Mouse (Mus musculus) gastrocnemius, adult 8-10 months (tissue): ENCODE data around the gene Adamtsl5. TPM values are rescaled to one million over a fixed set of nuclear protein-coding genes. Genes with fewer than 3 reads are reported as not detected.

Source experiments
- DNase-seq, 2 experiments: peaks; one replicate each; pipeline ENCODE4 v3.0.0; 2022; ENCODE audit warnings: low spot score in 2 of 2
- total RNA-seq, 4 experiments: library from RNA; stranded (reverse); gene quantifications; 2 replicates each; pipeline ENCODE4 v1.2.4; 2022

Adamtsl5 gene
- total RNA-seq, 4 experiments from 2014 or later = 22.6 to 30.4 (median 26.9) TPM

DNA sequence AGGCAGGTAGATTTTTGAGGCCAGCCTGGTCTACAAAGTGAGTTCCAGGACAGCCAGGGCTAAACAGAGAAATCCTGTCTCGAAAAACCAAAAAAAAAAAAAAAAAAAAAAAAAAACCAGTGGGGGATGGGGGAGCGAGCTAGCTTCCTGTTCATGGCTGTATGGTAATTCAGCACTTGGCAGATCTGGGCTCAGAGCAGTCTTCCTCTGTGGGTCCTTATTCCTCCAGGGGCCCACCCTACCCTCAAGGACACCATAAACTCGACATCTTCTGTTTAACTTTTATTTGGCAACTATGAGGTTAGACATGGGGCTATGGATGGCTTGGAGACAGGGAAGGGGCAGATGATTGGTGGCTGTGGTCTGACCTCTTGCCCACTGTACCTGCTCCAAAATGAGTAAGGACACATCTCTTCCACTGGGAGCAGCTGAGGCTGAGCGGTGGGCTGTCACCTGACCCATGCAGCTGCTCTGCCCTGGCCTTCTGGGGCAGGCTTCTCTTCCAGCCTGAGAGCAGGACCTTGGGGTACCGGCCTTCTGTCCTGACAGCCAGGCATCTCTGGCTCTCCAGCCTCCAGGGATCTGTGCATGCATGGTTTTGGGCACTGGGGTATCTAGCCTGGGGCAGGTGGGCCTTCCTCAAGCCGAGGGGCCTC is 27.1 kb downstream of the Adamtsl5 start:
- DNase-seq = no peak

DNA sequence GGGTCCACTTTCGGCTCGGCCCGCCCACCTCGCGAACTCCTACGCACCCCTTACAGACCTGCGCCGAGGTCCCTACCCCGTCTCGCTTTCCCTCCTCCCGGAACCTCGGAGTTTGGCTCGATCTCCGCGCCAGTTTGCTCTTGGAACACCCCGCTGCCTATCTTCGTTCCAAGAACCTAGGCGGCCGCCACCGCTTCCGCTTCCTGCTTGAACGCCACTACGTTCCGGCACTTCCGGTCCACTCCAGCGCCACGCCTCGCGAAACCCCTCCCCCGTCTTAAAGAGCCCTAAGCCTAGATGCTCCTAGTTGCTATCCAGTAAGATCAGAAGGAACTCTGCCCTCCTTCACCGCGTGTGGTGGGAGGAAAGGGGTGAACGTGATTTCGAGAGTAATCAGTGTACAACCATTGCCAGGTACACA is 27.9 kb downstream of the Adamtsl5 start, which contains the start of gene 2310011J03Rik:
2310011J03Rik (minus strand) TSS at position 198 of the 421 bp plus-strand sequence.
- DNase-seq = peak; percentile 90

DNA sequence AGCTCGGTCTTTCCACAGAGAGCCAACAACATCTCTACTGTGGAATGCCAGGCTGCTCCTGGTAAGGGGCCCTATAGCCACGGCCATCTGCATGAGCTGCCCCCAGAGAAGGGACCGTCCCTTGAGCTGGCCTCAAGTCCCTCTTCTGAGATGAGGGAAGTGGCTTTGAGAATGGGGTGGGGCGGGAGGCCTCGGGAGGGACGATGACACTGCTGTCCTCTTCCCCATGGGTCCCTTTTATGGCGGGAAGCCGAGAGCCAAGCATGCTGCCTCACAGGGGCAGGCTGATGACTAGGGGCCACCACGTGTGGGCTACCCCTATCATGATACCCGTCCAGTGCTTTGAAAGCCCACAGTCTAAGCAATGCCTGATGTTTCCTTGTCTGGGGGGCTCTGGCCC is 31.2 kb downstream of the Adamtsl5 start:
- DNase-seq = no peak

DNA sequence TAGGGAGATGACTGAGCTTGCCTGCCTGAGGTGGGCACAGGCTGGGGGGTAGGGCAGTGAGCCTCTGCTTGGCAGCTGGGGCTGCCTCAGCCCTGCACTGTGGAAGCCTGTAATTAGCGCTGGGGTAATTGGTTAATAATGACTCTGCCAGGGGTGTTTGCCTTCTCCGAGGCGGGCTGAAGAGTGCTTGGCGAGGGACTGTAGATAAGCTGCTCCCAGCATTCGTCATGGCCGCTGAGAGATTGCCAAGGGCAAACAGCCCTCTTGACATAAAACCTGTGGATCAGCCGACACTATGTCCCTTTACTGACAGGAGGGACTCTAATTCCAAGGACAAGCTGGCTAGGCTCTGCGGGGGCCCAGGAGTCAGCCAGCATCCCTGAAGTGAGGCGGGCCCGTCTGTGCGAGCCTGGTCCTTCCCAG is 31.8 kb downstream of the Adamtsl5 start:
- no peak for DNase-seq

DNA sequence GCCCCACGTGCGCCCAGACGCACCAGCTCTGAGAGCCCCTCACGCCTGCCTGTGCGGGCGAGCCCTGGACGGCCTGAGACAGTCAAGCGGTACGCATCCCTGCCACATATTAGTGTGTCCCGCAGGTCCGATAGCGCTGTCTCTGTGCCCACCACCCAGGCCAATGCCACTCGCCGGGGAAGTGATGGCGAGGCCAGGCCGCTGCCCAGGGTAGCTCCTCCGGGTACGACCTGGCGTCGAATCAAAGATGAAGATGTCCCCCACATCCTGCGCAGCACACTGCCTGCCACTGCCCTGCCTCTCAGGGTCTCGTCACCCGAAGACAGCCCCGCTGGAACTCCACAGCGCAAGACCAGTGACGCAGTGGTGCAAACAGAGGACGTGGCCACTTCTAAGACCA is 32.9 kb downstream of the Adamtsl5 start:
- DNase-seq = no peak

DNA sequence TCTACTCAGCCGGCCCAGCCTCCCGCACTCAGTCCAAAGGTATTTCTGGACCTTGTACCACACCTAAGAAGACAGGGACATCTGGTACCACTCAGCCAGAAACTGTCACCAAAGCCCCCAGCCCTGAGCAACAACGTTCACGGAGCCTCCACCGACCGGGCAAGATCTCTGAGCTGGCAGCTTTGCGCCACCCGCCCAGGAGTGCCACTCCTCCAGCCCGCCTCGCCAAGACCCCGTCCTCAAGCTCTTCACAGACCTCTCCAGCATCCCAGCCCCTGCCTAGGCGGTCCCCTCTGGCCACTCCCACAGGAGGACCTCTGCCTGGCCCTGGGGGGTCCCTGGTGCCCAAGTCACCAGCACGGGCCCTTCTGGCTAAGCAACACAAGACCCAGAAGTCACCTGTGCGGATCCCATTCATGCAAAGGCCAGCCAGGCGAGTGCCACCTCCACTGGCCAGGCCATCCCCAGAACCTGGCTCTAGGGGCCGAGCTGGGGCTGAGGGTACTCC is 33.7 kb downstream of the Adamtsl5 start:
- no peak for DNase-seq

DNA sequence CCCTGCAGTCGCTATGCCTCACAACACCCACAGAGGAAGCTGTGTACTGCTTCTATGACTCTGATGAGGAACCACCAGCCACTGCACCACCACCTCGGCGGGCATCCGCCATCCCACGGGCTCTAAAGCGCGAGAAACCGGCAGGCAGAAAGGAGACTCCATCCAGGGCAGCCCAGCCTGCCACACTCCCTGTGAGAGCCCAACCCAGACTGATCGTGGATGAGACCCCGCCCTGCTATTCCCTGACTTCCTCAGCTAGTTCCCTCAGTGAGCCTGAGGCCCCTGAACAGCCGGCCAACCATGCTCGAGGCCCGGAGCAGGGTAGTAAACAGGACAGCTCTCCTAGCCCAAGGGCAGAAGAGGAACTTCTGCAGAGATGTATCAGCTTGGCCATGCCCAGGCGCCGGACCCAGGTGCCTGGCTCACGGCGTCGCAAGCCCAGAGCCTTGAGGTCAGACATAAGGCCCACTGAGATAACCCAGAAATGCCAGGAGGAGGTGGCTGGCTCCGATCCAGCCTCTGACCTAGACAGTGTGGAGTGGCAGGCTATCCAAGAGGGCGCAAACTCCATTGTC is 34.5 kb downstream of the Adamtsl5 start:
- no peak for DNase-seq

DNA sequence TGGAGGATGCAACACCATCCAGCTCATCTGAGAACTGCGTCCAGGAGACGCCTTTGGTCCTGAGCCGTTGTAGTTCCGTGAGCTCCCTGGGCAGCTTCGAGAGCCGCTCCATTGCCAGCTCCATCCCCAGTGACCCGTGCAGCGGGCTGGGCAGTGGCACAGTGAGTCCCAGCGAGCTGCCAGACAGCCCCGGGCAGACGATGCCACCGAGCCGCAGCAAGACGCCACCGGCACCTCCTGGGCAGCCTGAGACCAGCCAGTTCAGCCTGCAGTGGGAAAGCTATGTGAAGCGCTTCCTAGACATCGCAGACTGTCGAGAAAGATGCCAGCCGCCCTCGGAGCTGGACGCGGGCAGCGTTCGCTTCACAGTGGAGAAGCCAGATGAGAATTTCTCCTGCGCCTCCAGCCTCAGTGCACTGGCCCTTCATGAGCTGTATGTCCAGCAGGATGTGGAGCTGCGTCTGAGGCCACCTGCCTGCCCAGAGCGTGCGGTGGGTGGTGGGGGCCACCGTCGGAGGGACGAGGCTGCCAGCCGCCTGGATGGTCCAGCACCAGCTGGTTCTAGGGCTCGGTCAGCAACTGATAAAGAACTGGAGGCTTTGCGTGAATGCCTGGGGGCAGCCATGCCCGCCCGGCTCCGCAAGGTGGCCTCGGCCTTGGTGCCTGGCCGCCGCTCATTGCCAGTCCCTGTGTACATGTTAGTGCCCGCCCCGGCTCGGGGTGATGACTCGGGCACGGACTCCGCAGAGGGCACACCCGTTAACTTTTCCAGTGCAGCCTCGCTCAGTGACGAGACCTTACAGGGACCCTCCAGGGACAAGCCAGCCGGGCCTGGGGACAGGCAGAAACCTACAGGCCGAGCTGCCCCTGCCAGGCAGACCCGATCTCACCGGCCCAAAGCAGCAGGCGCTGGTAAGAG is 35.4 kb downstream of the Adamtsl5 start:
- DNase-seq = no peak

DNA sequence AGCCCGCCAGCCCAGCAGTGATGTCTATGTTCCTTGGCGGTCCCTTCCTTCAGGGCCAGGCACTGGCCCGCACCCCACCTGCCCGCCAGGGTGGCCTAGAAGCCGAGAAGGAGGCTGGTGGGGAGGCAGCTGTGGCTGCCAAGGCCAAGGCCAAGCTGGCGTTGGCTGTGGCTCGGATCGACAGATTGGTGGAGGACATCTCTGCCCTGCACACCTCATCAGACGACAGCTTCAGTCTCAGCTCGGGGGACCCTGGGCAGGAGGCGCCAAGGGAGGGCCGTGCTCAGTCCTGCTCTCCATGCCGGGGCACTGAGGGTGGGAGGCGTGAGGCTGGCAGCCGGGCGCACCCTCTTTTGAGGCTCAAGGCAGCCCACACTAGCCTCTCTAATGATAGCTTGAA is 36.7 kb downstream of the Adamtsl5 start:
- DNase-seq = no peak

DNA sequence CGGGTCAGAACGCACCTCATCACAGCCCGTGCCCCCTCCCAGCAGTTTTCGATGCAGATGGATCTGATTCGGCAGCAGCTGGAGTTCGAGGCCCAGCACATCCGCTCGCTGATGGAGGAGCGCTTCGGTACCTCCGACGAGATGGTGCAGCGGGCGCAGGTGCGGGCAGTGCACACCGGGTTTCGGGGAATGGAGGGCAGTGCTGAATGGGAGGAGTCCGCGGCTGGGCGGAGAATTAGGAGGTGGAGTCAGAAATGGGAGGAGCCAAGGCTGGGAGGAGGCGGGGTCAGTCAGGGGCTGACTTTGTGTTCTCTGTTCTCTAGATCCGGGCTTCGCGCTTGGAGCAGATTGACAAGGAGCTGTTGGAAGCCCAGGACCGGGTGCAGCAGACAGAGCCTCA is 43.4 kb downstream of the Adamtsl5 start:
- no peak for DNase-seq

DNA sequence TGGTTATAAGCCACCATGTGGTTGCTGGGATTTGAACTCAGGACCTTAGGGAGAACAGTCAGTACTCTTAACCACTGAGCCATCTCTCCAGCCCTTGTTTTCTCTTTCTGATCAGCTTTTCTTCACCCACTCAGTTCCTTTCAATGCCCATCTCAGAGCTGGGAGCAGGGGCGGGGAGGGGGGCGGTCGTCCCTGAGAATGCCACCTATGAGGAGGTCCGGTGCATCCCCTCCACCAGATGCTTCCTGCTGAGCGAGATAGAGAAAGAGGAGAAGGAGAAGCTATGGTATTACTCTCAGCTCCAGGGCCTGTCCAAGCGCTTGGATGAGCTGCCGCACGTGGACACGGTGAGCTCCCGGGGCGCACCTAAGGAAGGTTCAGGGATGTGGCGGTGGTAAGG is 43.8 kb downstream of the Adamtsl5 start:
- no peak for DNase-seq

DNA sequence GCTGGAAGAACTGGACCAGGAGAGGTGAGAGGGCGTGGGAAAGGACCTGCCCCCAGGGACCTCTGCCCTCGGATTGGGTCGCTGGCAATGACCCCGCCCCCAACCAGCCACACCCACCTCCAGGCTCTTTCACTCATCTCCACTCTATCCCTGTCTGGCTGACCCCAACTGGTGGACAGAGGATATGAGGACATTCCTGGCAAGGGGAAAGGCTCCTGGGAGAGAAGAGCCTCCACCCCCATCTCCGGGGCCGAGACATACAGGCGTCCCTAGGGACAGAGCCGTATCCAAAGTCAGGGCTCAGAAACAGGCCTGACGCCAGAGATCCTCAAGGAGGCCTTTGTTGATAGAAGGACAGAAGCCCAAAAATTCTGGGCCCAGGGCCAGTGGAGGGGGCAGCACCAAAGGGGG is 45.7 kb downstream of the Adamtsl5 start:
- peak; percentile 84 to 86 for DNase-seq

DNA sequence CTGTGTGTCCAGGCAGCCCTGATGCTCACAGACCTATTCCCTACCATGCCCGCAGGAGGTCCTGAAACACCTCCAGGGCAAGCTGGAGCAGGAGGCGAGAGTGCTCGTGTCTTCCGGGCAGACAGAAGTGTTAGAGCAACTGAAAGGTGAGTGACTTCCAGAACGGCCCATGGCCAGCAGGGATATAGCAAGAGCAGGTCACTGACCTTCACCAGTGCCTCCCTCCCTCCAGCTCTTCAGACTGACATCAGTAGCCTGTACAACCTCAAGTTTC is 46.2 kb downstream of the Adamtsl5 start:
- DNase-seq = no peak

DNA sequence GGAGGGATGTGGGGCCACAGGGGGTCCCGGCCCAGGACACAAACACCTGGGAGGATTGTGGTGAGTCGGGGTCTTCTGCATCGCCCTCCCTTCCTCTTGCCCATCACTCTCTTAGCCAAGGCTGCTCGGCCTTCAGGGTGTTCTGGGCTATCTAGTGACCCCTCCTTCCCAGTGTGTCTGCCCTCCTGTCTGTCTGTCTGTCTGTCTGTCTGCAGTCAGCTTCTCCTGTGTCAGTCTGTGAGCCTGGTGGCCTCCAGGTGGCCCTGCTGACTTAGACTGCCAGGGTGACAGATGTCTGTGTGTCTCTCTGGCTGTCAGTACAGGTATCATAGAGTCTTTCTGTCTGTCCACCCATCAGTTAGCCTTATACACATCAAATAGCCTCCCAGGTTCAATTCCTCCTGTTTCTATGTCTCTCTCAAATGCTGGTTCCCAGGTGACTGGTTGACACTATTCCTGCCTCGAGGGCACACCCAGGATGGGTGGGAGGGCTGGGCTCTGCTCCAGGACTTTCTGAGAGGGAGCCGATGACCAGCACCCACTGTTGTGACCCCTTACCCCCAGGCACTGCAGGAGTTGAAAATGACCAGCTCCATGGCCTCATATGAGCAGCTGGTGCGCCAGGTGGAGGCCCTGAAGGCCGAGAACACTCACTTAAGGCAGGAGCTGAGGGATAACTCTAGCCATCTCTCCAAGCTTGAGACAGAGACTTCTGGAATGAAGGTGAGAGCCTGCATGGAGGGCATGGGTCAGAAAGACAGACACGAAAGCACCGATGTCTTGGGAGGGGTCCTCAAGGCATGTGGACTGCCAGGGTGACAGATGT is 46.7 kb downstream of the Adamtsl5 start:
- no peak for DNase-seq

DNA sequence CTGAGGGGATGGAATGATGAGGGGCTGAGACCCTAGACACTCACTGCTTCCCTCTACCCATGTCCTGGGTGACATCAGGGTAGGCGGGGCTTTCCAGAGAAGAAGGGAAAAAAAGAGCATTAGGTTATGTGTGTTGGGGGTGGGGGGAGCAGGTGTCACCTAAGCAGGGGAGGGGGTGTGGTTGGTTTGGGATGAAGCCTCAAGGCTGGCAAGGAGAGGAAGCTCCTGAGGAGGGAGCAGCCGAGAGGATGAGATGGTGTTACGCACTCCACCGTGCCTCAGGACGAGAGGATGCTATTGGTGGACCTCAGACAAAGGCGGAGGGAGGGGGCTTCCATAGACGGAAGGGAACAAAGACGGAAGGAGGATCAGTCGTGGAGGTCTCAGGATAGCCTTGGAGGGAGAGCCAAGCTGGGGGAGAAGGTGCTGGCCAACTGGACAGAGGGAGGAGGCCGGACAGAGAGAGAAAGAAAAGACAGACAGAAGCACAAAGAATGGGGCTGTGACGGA is 47.5 kb downstream of the Adamtsl5 start:
- no peak for DNase-seq

DNA sequence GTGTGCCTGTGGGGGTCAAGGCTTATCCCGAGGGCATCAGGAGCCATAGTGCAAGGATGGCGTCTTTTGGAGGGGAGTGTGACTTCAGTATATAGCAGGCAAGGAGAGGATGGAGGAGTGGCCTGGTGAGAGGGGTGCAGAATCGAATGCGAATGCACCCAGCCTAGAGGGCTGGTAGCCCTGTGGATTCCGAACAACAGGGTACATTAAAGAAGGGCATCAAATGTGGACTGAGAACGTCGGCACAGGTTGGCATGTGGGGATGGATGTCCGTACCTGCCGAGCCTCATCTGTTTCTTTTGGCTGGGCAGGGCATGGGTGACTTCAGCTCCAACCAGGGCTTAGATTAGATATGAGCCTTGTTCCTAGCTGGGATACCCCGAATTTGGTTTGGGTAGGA is 48.4 kb downstream of the Adamtsl5 start:
- DNase-seq = no peak

DNA sequence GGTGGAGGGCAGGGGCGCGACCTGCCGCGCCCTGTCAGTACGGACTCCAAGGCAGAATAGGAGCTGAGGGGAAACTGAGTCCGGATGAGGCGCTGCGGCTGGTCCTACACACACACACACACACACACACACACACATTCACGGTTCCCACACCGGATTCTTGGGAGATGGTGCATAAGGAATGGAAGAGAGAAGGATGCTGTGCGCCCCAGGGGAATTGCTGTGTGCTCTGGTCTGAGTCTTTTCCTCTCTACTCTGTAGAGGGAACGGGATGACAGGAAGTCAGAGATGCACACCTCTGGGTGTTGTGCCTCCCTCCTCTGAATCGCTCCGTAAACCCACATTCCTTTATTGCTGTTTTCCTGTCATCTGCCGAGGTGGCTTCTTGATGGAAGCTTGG is 48.9 kb downstream of the Adamtsl5 start:
- DNase-seq = no peak

DNA sequence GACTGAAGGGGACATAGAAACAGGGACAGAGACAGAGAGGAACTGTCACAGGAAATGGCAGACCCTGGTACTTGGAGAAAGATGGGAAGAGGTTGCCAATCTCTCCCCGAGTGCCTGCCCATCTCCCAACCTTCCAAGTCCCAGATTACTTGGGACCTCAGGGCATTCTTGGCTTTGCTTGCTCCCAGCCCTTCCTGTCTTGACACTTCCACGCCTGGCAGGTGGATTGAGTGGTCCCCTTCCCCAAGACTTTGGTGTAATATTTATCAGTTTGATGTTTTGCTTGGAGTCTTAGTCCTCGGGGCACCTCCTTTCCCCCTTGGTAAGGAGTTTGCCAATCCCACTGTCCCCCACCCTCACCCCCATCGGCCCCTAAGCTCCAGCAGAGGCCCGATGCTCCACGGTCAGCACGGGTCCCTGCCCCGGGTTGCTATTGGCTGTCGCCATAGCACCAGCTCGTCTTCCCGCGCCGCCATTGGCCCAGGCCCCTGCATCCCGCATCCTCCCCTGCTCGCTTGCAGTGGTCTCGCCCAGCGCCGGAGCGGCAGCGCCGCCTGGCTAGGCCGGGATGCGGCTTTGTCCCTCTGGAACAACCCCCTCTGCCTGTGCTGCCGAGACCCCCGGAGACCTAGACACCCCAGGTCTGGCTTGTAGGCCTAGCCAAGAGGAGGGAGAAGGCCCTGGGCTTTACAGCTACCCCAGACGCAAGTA is 49.5 kb downstream of the Adamtsl5 start:
- DNase-seq = no peak

DNA sequence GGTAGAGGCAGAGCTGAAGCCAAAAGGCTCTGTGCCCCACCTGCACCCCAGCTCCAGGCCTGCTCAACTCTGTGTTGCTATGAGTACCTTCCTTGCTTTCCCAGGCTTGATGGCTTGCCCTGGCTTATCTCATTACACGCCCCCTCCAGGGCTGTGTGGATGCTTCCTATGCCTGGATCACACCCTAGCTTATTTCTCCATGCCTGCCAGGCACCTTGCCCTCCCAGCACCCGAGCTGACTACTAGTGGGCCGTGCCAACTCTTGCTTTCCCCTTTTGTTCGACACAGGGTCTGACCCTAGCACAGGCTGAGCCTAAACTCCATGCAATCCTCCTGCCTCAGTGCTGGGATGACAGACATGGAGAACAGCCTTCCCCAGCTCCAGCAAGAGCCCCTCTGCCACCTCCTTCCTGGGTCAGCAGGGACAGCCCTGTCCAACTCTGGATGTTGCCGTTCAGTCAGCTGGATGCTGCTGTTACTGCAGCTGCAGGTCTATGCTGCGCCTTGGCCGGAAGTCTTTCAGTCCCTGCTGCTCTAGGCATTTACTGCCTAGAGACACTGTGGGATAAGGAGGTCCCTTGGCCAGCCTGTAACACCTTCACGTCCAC is 50.6 kb downstream of the Adamtsl5 start:
- no peak for DNase-seq

DNA sequence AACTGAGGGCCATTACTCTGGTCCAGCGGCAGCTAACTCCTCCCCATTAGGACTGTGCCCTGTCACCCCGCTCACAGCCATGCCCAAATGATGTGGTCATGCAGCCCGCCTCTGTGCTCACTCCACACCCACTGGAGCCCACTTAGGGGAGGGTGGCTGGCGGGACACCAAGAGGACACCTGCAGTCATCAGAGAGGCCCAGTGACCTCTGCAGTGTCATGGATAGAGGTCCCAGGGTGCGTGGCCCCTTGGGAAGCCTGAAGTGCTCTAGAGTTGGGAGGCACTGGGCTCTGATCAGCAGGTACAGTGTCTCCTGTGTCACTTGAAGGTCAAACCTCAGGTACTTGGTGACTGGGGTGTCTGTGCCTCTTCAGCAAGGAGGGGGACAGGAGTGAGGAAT is 51.4 kb downstream of the Adamtsl5 start:
- DNase-seq = no peak
